Mouse (Mus musculus) testis, adult 2 months (tissue): ENCODE measurements around the gene Slc38a1.

Source experiments
- CTCF ChIP-seq: fragments of 200-500 bp; IDR thresholded peaks from 2 replicates; pipeline ENCODE4 v1.5.1; 2012; ENCODE audit warnings: low read depth, mild to moderate bottlenecking, inconsistent platforms, low read length, moderate library complexity; ENCODE audit not compliant: control insufficient read depth, insufficient read depth, insufficient replicate concordance
- POLR2A ChIP-seq: fragments of 200-500 bp; IDR thresholded peaks from 2 replicates; pipeline ENCODE4 v1.6.1; 2012; ENCODE audit warnings: low read depth, mild to moderate bottlenecking, inconsistent platforms, low read length, moderate library complexity; ENCODE audit not compliant: control insufficient read depth

DNA sequence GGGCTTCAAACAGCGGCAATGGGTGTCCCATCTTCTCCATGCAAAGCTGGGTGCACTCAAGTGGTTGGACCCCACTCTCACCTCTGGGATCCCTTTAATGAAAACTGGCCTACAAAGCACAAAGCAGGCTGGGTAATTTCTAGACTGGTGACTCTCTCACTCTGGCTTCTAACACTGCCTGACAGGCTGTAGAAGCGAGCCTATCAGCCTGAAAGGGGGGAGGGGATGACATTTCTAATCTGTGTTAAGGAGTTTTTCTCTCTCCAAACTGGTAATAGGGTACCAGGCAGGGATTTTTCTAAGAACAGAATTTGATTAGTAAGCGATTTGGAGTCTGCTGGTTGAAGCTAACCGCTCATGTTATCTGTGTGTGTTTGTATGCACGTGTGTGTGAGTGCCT is 15.8 kb downstream of the Slc38a1 start:
- TF ChIP-seq POLR2A (no peak), CTCF (no peak)
